Mouse (Mus musculus): ENCODE measurements around the gene 2610301B20Rik. TPM values are rescaled to one million over a fixed set of nuclear protein-coding genes. Genes with fewer than 3 reads are reported as not detected.

Gene 2610301B20Rik
- total RNA-seq, 2 experiments from 2014 or later, result 2.9 to 4.3 TPM

GRCm38 (mm10) chr4:10932782-10933181 is 58.5 kb downstream of the 2610301B20Rik start:
- intact Hi-C loops (cut with DNase I), result no loop called here
- no peak for DNase-seq

- intact Hi-C loops (cut with DNase I), result no loop called here
Measured at GRCm38 (mm10) chr4:10936766-10937165, 62.5 kb downstream of the 2610301B20Rik start.

More at GRCm38 (mm10) chr4:10936766-10937165, 62.5 kb downstream of the 2610301B20Rik start:
- DNase-seq, result no peak

Small RNA genes within 50 kb of the gene (microRNA-seq; reads per million reads assigned to microRNA genes)
- gene Mir3471-1 (0 reads per million in 2 experiments), gene n-TSaga9 (14.8 to 23.3 reads per million in 2 experiments)

Data from gastrocnemius, postnatal 36 days (tissue).